Mouse (Mus musculus) c-Kit-negative CD71-positive TER-119-positive erythroid progenitor cells, embryonic 14.5 days (primary cell): ENCODE measurements around the gene Hoxc12.

Experiments used
- DNase-seq: peaks from one replicate; pipeline ENCODE4 v3.0.0-alpha.2; 2013; ENCODE audit warnings: low read depth, low spot score

Gene Hoxc12

GRCm38 (mm10) chr15:102937036-102937666 is 594 bp downstream of the Hoxc12 start:
- DNase-seq: no peak

DNA sequence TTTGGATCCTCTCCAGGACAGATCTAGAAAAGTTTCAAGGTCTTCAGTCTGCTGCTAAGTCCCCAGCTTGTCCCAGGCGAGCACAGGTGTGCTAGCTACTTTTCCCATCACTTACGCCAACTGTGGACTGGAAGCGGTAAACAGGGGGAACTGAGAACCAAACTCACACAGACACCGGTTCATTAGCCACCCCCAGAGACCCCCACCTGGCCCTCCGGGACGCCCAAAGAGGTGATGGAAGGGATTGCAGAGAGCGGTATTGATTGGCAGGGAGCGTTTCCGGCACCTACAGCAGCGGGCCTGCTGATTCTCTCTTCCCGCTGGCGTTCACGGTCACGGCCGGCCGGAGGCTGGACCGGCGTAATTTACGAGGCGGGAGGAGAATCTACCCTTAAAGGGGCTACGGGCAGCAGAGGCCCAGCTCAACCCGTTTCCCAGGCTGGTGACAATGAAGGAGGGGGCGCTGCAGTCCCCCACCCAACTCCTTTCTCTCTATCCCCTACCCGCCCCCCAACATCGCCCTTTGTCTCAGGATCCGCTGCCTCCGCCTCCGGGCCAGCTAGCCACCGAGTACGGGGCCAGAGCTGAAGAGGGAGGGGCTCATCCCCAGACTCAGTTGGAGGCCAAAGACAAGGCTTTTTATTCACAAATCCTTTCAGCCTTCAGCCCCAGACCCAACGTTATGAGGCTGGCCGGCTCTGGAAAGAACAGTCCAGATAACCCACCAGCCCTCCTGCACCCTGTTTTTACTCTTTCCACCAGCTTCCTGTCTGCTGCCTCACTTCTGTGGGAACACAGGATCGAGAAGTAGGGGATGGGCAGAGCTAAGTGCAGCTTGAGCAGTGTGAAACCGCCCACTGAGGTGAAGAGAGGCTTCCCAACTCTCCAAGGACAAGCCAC is 2.9 kb downstream of the Hoxc12 start:
- DNase-seq: no peak

GRCm38 (mm10) chr15:102942739-102943467 is 6.3 kb downstream of the Hoxc12 start:
- no peak for DNase-seq

DNA sequence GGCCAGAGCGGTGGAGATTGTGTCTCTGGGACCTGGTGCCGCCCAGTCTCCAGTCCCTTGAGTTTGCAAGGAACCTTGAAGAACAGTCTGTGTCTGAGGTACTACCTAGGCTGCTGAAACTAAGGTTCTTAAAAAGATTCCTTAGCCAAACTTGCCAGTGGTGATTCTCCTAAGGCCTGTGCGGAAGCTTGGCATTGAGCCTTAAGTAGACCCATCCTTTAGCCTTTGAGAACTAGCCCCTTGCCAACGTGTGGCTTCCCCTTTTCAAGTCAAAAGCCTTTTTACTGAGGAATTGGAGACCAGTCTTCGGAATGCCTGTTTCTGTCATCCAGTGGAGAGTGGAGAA is 6.9 kb downstream of the Hoxc12 start:
- DNase-seq: no peak

- DNase-seq: no peak
Observed at GRCm38 (mm10) chr15:102945185-102946077, 8.9 kb downstream of the Hoxc12 start.

- DNase-seq: no peak
Observed at GRCm38 (mm10) chr15:102947276-102947675, 10.7 kb downstream of the Hoxc12 start.

- DNase-seq: no peak
Observed at GRCm38 (mm10) chr15:102948842-102949241, 12.3 kb downstream of the Hoxc12 start.

- no peak for DNase-seq
Observed at GRCm38 (mm10) chr15:102949696-102950095, 13.1 kb downstream of the Hoxc12 start.

DNA sequence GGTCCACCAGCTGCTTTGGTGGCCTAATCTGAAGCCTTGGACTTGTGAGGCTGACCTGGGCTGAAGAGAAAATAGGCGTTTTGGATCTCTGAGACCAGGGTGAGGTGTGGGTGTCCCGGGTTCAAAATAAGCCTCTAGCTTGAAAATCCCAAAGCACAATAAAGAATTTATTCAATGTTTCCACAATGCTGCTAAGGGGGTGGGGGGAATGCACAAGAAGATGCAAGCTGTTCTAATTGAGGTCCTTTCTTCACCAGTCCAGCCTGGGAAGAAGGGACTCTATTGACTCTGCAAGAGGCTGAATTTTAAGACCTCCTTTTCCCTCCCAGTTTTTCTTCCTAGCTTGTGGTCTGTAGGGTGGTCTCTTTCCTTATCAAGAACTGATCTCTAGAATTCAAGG is 14.3 kb downstream of the Hoxc12 start:
- DNase-seq: no peak

GRCm38 (mm10) chr15:102953561-102953960 is 17.0 kb downstream of the Hoxc12 start:
- DNase-seq: no peak

- DNase-seq: no peak
Observed at GRCm38 (mm10) chr15:102954192-102955006, 17.8 kb downstream of the Hoxc12 start, which contains the start of gene Hoxc11. Gene Hoxc11, plus strand, starts transcription at chr15:102954427.

DNA sequence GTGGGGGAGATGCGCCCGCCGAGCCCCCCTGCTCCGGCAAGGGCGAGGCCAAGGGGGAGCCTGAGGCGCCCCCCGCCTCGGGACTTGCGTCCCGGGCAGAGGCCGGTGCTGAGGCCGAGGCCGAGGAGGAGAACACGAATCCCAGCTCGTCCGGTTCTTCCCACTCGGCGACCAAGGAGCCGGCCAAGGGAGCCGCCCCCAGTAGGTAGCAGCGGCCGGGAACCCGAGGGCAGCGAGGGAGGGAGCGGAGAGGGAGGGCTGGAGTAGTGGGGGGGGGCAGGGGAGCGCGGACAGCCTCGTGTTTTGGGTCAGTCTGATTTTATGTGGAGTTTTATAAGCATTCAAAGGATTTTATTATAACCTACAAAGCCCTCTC is 18.4 kb downstream of the Hoxc12 start:
- no peak for DNase-seq

GRCm38 (mm10) chr15:102955833-102956640 is 19.5 kb downstream of the Hoxc12 start:
- no peak for DNase-seq

- no peak for DNase-seq
Observed at GRCm38 (mm10) chr15:102956906-102957305, 20.3 kb downstream of the Hoxc12 start.

DNA sequence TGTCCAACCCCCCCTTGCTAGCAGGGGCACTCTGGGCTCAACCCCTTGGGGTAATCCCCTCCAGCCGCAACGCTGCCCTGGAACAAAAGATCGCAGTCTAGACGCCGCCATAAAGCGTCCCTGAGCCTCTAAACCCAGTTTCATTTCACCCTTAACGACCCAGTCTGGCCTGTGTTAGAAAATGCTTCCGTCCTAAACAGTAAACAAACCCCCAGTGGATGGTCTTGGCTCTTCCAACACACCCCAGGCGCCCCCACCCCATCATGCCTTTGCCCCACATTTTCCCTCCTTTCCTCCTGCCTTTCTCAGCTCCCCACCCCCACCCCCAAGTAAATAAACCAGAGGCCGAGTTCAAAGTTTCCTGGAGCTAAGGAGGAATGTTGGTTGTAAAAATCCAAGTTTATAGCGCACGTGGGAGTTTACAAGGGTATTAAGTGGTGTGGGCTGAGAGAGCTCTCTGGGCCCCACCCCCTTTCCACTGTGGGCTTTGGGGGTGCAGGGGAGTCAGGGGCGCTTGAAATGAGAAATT is 23.2 kb downstream of the Hoxc12 start:
- DNase-seq: no peak

- DNase-seq: no peak
Observed at GRCm38 (mm10) chr15:102961728-102962127, 25.2 kb downstream of the Hoxc12 start.

DNA sequence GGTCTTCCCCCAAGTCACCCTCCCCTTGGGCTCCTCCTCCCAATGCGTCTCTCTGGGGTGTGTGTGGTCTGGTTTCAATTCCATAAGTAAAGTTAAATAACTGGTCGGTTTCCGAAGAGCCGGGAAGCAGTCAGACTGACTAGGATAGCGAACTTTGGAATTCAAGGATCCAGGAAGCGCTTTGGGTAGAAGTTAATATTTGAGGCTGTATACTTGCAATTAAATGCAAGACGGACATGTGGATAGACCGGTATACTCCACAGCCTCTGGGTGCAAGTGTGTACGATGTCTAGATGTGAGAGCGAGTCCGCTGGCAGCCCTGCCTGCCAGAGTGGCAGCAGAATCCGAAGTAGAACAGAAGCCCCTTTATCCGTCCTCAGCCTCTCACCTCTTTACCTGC is 25.9 kb downstream of the Hoxc12 start:
- DNase-seq: no peak

GRCm38 (mm10) chr15:102963259-102963658 is 26.7 kb downstream of the Hoxc12 start:
- DNase-seq: no peak
